In the genomic region with DNA sequence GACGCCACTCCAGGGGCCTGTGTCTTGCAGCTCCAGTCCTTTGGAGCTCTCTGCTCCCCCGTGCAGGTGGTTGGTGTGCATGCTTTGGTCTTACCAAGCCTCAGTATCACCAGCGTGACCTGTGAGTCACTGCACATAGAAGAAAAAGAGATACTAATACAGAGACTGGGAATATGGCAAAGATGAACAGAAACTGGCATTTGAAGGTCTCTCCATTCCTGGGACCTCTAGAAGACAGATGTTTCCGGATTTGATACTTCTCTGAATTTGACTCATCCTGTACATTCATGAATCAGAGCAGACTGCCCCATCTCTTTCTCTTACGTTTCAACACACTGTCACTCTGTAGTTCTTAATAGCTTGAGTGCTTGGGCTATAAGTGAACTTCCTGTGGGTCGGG, we compare ENCODE assay signal across 18 mouse cellular contexts. TPM values are rescaled to one million over a fixed set of nuclear protein-coding genes. Genes with fewer than 3 reads are reported as not detected.
"Had no signal": no experiment of that assay in that cellular context is flagged by ENCODE, and none has a peak within 500 bp of the region (broad histone marks: within the 10 kb centered on the region; RNA-seq: fewer than 3 reads in every experiment).

No protein-coding gene starts in this region.

- H3K27ac ChIP-seq: neural tube, embryonic 12.5 days; neural tube, embryonic 13.5 days; neural tube, embryonic 15.5 days; stomach, embryonic 15.5 days had no signal

- H3K36me3 ChIP-seq: neural tube, embryonic 12.5 days; neural tube, embryonic 13.5 days; neural tube, embryonic 15.5 days; stomach, embryonic 15.5 days had no signal

- H3K9ac ChIP-seq: neural tube, embryonic 12.5 days; neural tube, embryonic 13.5 days; neural tube, embryonic 15.5 days; stomach, embryonic 15.5 days had no signal

- H3K4me1 ChIP-seq: neural tube, embryonic 12.5 days; neural tube, embryonic 13.5 days; neural tube, embryonic 15.5 days; stomach, embryonic 15.5 days had no signal

- H3K27me3 ChIP-seq: neural tube, embryonic 12.5 days; neural tube, embryonic 13.5 days; neural tube, embryonic 15.5 days; stomach, embryonic 15.5 days had no signal

- DNase-seq: retina, postnatal 1 day; right cerebral cortex, adult 18-20 months; right cerebral cortex, postnatal 14 days; right cerebral cortex, postnatal 25 days; right cerebral cortex, postnatal 4 days; spleen, adult 18-20 months; thymus, adult 18-20 months; thymus, adult 2 months; thymus, postnatal 14 days; thymus, postnatal 25 days; thymus, postnatal 36 days; thymus, postnatal 4 days had no signal

- H3K4me3 ChIP-seq: neural tube, embryonic 12.5 days; neural tube, embryonic 13.5 days; neural tube, embryonic 15.5 days; stomach, embryonic 15.5 days had no signal

- H3K9me3 ChIP-seq: neural tube, embryonic 12.5 days; neural tube, embryonic 13.5 days; neural tube, embryonic 15.5 days; stomach, embryonic 15.5 days had no signal

- H3K4me2 ChIP-seq: neural tube, embryonic 12.5 days; neural tube, embryonic 13.5 days; neural tube, embryonic 15.5 days; stomach, embryonic 15.5 days had no signal

RNA-seq across cellular contexts. Expression of gene Aox4, which starts 40.3 kb away (rescaled TPM):
- total RNA-seq: neutrophil, adult 5-6 weeks had no signal
- polyA plus RNA-seq: spleen, adult 2 months had no signal

RNA-seq across cellular contexts. Expression of gene Aox3, which starts 57.0 kb away (rescaled TPM):
- total RNA-seq: neutrophil, adult 5-6 weeks had no signal
